Mouse (Mus musculus) layer of hippocampus, adult 11-12 months (tissue): ENCODE measurements at regions not wholly inside any gene's neighbourhood (a gene's known extent, or its start where the extent isn't known, plus 50 kb on each side); places are given as distances from the start of the nearest gene placed in this dataset.
A peak's percentile ranks its signal among the peaks of the same experiment; 100 is the strongest.

Source experiments
- DNase-seq: peaks from one replicate; pipeline ENCODE4 v3.0.0; 2022; ENCODE audit warnings: low spot score

- no peak for DNase-seq
Measured at GRCm38 (mm10) chr9:85451349-85451748, 124.2 kb upstream of the Tent5a start.

- DNase-seq: no peak
Measured at GRCm38 (mm10) chr9:85450877-85451276, 123.7 kb upstream of the Tent5a start.

GRCm38 (mm10) chr9:85449493-85449892 lies 122.3 kb upstream of the Tent5a start:
- DNase-seq: no peak

DNA sequence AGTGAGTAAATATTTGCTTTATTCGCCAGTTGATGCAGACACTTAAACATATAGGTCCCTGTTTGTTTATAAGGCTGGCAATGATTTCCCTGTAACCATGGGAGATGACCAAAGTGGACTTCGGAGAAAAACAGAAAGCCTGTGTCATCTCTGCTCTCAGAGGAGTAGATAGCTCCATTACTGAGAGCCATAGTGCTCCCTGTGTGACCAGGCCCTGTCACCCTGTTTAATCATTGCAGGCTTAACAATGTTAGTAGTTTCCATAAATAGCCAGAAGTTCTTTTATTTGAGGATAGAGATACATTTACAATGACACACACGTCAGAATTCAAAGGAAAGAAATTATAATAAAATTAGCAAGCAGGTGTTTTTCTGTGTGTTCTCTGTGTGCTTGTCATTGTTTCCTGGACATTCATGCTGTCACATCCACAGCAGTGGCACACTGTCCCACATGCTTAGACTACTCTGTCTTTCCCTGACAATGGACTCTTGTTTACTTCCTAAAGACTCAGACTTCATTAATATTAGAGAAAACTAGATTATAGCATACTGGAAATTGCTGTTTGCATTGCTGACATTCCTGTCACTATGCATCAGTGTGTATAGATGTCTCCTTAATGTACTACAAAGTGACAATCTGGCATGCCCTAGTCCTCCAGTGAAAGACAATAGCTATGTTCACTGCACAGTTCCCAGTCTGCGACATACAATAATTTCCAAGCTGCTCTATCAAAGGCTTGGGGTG lies 115.8 kb upstream of the Tent5a start:
- no peak for DNase-seq

DNA sequence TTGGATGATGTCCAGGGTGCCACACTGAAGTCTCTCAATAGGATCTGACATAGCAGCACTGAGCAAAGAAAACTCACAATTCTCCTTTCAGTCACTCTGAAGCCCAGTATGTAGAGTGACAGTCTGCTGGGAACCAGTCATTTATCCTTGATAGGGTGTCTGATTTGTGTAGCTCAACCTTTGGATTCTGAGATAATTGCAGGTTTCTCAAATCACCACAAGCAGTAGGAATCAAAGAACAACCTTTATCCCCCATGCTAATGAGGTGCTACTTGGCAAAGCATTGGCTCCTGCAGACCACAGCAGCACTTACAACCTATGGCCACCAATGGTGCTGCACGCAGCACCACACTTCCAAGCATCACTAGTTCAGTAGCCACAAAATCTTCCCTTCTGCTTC lies 112.5 kb upstream of the Tent5a start:
- no peak for DNase-seq

GRCm38 (mm10) chr9:85432220-85432619 lies 105.1 kb upstream of the Tent5a start:
- no peak for DNase-seq

- no peak for DNase-seq
Measured at GRCm38 (mm10) chr9:85426809-85427208, 99.7 kb upstream of the Tent5a start.

DNA sequence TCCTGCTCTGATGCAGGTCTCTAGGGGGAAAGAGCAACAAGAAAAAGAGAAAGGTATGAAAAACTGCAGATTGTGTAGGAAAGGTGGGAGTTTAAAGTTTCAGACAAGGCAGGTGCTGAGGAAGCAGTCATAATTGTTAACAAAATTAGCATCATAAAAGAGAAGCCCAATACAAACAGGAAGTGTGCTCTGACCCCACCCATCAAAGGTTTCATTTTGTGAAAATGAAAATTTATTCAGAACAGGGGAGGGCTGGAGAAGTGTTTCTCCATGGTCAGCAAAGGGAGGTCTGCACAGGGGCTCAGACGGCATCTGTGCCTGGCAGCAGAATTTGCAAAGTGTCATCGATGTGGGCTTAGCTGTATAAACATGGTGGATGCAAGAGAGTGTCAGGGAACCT lies 96.8 kb upstream of the Tent5a start:
- DNase-seq: no peak

DNA sequence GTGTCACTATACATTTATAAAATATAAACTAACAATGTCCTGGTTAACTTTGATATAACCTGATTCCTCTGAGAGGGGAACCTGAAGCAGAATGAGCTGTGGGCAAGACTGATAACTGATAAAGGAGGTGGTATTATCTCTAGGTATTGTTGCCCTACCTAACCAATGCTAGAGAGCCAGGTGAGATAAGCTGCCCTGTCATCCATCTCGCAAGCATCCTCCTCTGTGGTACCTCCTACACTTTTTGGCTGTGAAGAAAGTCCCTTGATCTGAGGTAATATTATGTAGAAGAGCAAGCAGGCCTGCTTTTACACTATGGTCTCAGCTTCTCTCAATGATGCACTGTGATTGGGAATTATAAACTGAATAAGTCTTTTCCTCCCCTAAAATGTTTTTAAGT lies 87.2 kb upstream of the Tent5a start:
- DNase-seq: no peak

DNA sequence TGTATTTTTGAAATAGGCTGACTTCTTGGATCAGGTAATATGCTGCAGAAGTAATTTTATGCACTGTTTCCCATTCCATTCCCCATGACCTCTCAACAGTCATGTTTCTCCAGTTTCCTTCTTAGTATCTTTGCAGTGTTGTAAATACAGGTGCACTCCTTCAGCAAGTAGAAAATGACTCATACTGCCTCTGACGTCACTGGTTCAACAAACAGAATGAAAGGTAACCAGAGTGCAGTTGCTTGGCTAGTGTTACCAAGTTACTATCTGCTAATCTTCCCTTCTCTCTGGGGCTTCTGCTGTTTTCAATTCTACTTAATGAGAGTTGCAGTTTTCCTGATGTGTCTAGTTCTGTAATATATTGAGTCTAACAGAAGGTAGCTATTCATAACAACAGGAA lies 86.7 kb upstream of the Tent5a start:
- DNase-seq: no peak

GRCm38 (mm10) chr9:85410643-85411296 lies 83.6 kb upstream of the Tent5a start:
- peak; percentile 68 for DNase-seq

- DNase-seq: no peak
Measured at GRCm38 (mm10) chr9:85409974-85410506, 82.9 kb upstream of the Tent5a start.

GRCm38 (mm10) chr9:85408461-85408860 lies 81.3 kb upstream of the Tent5a start:
- DNase-seq: no peak

DNA sequence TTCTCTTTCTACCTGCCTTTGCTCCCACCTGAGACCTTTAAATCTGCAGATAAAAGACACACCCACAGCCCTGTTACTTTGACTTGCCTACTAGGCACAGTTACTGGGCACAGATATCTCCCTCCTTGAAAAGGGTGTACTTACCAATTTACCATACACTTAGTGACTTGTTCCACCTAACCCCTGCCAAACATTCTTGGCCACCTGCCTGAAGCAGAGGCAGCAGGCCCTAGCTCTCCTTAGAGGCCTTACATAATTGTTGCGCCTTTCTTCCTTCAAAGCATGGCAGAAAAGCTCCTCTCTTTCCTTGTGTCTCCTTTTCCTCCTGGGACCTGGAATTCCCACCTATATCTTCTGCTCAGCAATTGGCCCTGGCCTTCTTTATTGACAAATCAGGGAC lies 80.4 kb upstream of the Tent5a start:
- DNase-seq: no peak

- no peak for DNase-seq
Measured at GRCm38 (mm10) chr9:85401736-85402135, 74.6 kb upstream of the Tent5a start.

- DNase-seq: no peak
Measured at GRCm38 (mm10) chr9:85400600-85401313, 73.6 kb upstream of the Tent5a start.

GRCm38 (mm10) chr9:85394975-85395374 lies 67.8 kb upstream of the Tent5a start:
- DNase-seq: no peak

DNA sequence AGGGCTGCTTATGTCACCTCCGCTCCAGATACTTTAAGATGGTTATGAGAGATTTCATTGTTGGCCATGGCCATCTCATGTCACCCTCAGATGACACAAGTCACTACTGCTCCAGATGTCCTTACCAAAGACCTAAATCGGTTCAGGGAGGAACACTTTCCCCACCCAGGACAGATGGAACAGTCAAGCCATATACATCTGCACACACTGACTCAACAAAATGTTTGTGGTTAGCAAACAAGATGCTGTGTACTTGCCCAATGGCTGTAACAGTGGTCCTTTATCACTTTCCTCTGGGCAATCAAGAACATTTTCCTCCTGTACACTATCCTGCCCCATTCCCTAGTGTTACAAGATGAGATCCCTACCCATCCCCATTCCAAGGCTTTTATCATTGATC lies 64.1 kb upstream of the Tent5a start:
- DNase-seq: no peak

DNA sequence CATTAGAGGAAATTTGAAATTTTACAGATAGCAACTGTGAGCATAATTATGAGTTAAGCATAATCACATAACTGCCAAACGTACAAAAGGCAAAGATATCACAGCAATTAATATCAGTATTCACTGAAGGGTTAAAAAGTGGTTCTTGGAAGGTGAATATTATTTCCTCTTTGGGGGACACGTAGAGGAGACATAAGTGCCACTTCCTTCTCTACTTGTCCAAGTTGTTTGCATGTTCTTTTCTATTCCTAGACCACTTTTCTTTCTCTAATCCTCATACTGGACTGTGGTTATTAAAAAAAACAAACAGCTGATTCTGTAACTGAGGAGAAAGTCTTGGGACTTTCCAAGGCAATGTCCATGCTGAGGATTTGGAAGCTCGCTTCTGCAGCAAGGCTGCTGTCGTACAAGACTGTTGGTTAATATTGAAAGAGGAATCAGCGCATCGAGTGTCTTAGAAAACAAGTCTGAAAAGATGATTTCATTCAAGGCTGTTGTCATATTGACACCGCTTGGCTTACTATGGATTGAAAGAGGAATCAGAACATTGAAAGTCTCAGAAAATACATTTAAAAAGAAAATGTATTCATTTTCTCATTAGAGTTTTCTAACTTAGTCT lies 61.7 kb upstream of the Tent5a start:
- DNase-seq: no peak

DNA sequence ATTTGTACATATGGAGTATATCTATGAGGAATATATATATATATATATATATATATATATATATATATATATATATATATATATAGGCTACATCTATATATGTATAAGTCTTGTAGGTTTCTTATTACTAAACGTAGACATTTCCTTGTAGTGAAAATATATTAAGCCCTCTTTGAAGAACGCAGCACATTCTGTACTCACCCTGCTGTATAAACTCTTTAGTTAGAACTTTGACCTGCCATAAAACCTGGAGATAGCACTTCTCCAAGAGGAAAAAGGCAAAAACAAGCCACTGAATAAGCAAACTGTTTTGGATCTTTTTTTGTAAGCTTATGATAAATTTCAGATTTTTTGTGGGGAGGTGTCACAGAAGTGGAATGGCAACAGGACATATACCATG lies 55.3 kb upstream of the Tent5a start:
- no peak for DNase-seq

GRCm38 (mm10) chr9:85380756-85381155 lies 53.6 kb upstream of the Tent5a start:
- DNase-seq: no peak

- DNase-seq: no peak
Measured at GRCm38 (mm10) chr9:85379135-85379534, 52.0 kb upstream of the Tent5a start.
